Mouse (Mus musculus): ENCODE measurements around the gene Tep1. TPM values are rescaled to one million over a fixed set of nuclear protein-coding genes. Genes with fewer than 3 reads are reported as not detected.

The Tep1 gene
- total and polyA plus RNA-seq, 2 experiments from 2014 or later: 3.4 to 5.6 TPM

DNA sequence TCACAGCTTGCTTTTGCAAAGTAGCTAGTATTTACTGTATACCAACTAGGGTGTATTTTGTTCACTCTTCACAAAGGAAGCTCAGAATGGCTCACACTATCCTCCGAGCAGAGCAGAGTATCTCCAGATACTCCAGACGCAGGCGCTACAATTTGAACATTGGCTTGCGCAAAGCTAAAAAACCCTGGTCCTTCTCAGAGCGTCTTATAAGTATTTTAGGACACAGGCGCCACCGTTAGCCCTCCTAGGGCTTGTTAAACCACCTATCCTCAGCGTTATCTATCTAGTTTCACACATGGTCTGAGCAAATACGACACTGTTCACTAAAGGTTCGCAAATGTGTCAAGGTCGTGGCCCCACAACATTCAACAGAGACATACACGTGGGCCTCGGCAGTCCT is 65.7 kb downstream of the Tep1 start:
- no peaks in the 10 kb centered on the region for H3K27me3 ChIP-seq (ENCODE audit: insufficient read depth, low read length)
- DNase-seq (ENCODE audit: low spot score): no peak

DNA sequence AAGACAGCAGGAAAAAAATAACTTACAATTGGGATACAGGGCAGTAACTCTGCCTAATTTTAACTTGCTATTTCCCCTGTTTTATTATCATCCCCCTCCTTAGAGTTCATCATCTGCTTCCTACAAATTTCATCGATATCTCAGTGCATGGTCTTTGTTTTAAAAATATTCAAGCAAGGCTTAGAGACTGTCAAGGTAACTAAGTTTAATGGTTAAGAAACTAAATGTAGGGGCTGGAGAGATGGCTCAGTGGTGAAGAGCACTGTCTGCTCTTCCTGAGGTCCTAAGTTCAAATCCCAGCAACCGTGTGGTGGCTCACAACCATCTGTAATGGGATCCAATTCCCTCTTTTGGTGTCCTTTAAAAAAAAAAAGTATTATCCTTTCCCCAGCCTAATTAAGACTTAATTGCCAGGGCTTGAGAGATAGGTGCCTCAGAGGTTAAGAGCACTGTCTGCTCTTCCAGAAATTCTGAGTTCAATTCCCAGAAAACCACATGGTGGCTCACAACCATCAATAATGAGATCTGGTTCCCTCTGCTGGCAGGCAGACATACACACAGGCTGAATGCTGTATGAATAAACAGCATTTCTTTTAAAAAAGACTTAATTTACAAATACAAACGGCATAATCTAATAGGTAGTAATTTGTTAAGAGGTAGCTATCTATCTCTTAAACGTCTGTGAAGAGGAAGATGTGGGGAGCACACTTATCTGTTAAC is 67.4 kb downstream of the Tep1 start:
- Histone ChIP-seq H3K9ac (replicated peaks; ENCODE audit: low read length) (no peak overlapping the region), H3K4me3 (ENCODE audit: low read length) (no peak overlapping the region), H3K27me3 (ENCODE audit: insufficient read depth, low read length) (no peaks in the 10 kb centered on the region), H3K27ac (no peak overlapping the region), H3K9me3 (ENCODE audit: low read length) (no peaks in the 10 kb centered on the region), H3K36me3 (ENCODE audit: insufficient read depth, low read length) (no peaks in the 10 kb centered on the region), H3K4me2 (ENCODE audit: low read depth, low read length) (no peak overlapping the region), H3K4me1 (ENCODE audit: insufficient read depth, low read length) (no peaks in the 10 kb centered on the region; the same call in 1 of the 2 replicates)
- WGBS: 63% methylated on average over 4 of the region's 4 CpGs
- ATAC-seq: no peak
- TF ChIP-seq CTCF (IDR thresholded peaks at IDR 0.05; ENCODE audit: low read depth): peak; percentile 74
- DNase-seq (ENCODE audit: low spot score): peak; percentile 60

More for the DNA sequence above, 65.7 kb downstream of the Tep1 start:
- no peak for ATAC-seq
- H3K36me3 ChIP-seq (ENCODE audit: insufficient read depth, low read length): no peaks in the 10 kb centered on the region
- H3K4me3 ChIP-seq (ENCODE audit: low read length): no peak overlapping the region
- H3K4me1 ChIP-seq (ENCODE audit: insufficient read depth, low read length): no peaks in the 10 kb centered on the region; the same call in 1 of the 2 replicates
- no peak for TF ChIP-seq CTCF (IDR thresholded peaks at IDR 0.05; ENCODE audit: low read depth)
- H3K27ac ChIP-seq: no peak overlapping the region
- no peak overlapping the region for H3K4me2 ChIP-seq (ENCODE audit: low read depth, low read length)
- no peaks in the 10 kb centered on the region for H3K9me3 ChIP-seq (ENCODE audit: low read length)
- WGBS: 74% methylated on average over 13 of the region's 13 CpGs
- no peak overlapping the region for H3K9ac ChIP-seq (replicated peaks; ENCODE audit: low read length)

GRCm38 (mm10) chr14:50802441-50802840 is 67.9 kb downstream of the Tep1 start:
- no peaks in the 10 kb centered on the region for H3K27me3 ChIP-seq (ENCODE audit: insufficient read depth, low read length)
- no peaks in the 10 kb centered on the region for H3K36me3 ChIP-seq (ENCODE audit: insufficient read depth, low read length)
- DNase-seq (ENCODE audit: low spot score) (no peak), ATAC-seq (no peak)
- 85% methylated on average over 6 of the region's 6 CpGs for WGBS
- no peak for TF ChIP-seq CTCF (IDR thresholded peaks at IDR 0.05; ENCODE audit: low read depth)
- no peaks in the 10 kb centered on the region; the same call in 1 of the 2 replicates for H3K4me1 ChIP-seq (ENCODE audit: insufficient read depth, low read length)
- no peak overlapping the region for H3K9ac ChIP-seq (replicated peaks; ENCODE audit: low read length)
- H3K4me2 ChIP-seq (ENCODE audit: low read depth, low read length): no peak overlapping the region
- H3K4me3 ChIP-seq (ENCODE audit: low read length): no peak overlapping the region
- H3K9me3 ChIP-seq (ENCODE audit: low read length): no peaks in the 10 kb centered on the region
- H3K27ac ChIP-seq: no peak overlapping the region

GRCm38 (mm10) chr14:50799502-50800259 is 70.7 kb downstream of the Tep1 start:
- peak; percentile 85 for DNase-seq (ENCODE audit: low spot score)
- 0% methylated on average over 3 of the region's 3 CpGs for WGBS
- no peak overlapping the region for H3K9ac ChIP-seq (replicated peaks; ENCODE audit: low read length)

GRCm38 (mm10) chr14:50798512-50798911 is 71.8 kb downstream of the Tep1 start:
- H3K27ac ChIP-seq: no peak overlapping the region
- peak; percentile 58 for TF ChIP-seq CTCF (IDR thresholded peaks at IDR 0.05; ENCODE audit: low read depth)
- H3K36me3 ChIP-seq (ENCODE audit: insufficient read depth, low read length): no peaks in the 10 kb centered on the region
- peak; percentile 16 for DNase-seq (ENCODE audit: low spot score)
- no peaks in the 10 kb centered on the region for H3K27me3 ChIP-seq (ENCODE audit: insufficient read depth, low read length)
- H3K4me3 ChIP-seq (ENCODE audit: low read length): no peak overlapping the region
- H3K4me1 ChIP-seq (ENCODE audit: insufficient read depth, low read length): no peaks in the 10 kb centered on the region
- no peak overlapping the region for H3K9ac ChIP-seq (replicated peaks; ENCODE audit: low read length)
- 63% methylated on average over 2 of the region's 2 CpGs for WGBS
- ATAC-seq: no peak
- no peak overlapping the region for H3K4me2 ChIP-seq (ENCODE audit: low read depth, low read length)
- H3K9me3 ChIP-seq (ENCODE audit: low read length): no peaks in the 10 kb centered on the region

More at GRCm38 (mm10) chr14:50799502-50800259, 70.7 kb downstream of the Tep1 start:
- ATAC-seq: peak; percentile 56; the same call in 1 of the 2 replicates
- Histone ChIP-seq H3K27me3 (ENCODE audit: insufficient read depth, low read length) (no peaks in the 10 kb centered on the region), H3K36me3 (ENCODE audit: insufficient read depth, low read length) (no peaks in the 10 kb centered on the region), H3K4me3 (ENCODE audit: low read length) (no peak overlapping the region), H3K9me3 (ENCODE audit: low read length) (no peaks in the 10 kb centered on the region), H3K4me1 (ENCODE audit: insufficient read depth, low read length) (no peaks in the 10 kb centered on the region), H3K4me2 (ENCODE audit: low read depth, low read length) (no peak overlapping the region), H3K27ac (no peak overlapping the region)
- peak; percentile 63 for TF ChIP-seq CTCF (IDR thresholded peaks at IDR 0.05; ENCODE audit: low read depth)

DNA sequence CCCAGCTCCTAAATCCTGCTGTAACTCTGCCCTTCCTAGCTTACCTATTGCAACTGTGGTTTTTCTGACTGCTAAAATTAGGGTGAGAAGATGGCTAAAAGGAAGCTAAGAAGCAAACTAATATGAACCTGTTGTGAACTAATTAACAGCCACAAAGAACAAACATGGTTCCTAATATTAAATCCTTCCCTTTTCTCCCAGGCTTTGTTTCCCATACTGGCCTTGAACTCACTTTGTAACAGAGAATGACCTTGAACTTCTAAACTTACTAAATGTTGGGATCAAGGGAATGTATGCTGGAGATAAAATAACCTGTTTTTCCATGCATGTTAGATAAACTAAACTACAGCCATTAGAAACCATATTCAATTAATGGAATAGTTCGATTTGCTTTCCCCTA is 73.9 kb downstream of the Tep1 start:
- Histone ChIP-seq H3K27ac (no peak overlapping the region), H3K36me3 (ENCODE audit: insufficient read depth, low read length) (no peaks in the 10 kb centered on the region), H3K4me1 (ENCODE audit: insufficient read depth, low read length) (no peaks in the 10 kb centered on the region), H3K4me2 (ENCODE audit: low read depth, low read length) (no peak overlapping the region), H3K4me3 (ENCODE audit: low read length) (no peak overlapping the region), H3K27me3 (ENCODE audit: insufficient read depth, low read length) (no peaks in the 10 kb centered on the region), H3K9ac (replicated peaks; ENCODE audit: low read length) (no peak overlapping the region), H3K9me3 (ENCODE audit: low read length) (no peaks in the 10 kb centered on the region)
- DNase-seq (ENCODE audit: low spot score): no peak
- ATAC-seq: no peak
- no peak for TF ChIP-seq CTCF (IDR thresholded peaks at IDR 0.05; ENCODE audit: low read depth)
- 83% methylated on average over 1 of the region's 1 CpGs for WGBS
